Mouse (Mus musculus) frontal cortex, adult 2 months (tissue): ENCODE measurements at regions not wholly inside any gene's neighbourhood (a gene's known extent, or its start where the extent isn't known, plus 50 kb on each side); places are given as distances from the start of the nearest gene placed in this dataset.

Experiments used
- DNase-seq, 2 experiments: peaks; one replicate each; pipeline ENCODE4 v3.0.0; 2022; ENCODE audit warnings: low spot score in 1 of 2; ENCODE audit errors: extremely low spot score in 1 of 2

DNA sequence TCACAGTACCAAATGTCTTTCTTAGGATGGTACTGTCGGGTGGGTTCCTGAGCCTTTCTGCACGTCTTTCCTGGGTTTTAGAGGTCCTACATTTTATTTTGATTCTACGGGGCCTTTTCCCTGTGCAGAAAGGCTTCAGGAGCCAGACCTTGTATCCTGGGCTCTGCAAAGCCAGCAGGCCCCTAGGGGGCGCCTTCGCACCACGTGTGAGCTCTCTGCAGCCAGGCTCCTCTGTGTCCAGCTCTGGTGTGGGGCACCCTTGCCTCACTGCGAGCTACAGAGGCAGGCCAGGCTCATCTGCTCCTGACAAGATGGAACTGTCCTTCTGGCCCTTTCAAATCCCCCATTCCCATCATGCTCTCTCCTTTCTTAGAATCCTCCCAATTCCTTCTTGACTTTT is 53.3 kb upstream of the Usp3 start:
- peak; percentile 69 to 94 for DNase-seq

DNA sequence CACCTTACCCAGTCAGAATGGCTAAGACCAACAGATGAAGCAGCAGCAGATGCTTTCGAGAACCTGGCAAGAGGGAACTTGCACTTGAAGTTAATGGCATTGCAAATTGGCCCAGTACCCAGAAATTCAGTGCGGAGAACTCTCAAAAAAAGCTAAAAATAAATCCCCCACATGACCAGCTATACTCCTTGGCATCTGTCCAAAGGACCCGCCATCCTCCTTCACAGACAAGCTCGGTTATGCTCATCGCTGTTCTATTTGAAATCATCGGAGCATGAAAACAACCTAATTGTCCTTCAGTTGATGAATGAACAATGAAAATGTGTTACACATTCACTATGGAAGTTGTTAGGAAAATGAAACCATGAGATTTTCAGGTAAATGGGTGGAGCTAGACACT is 58.4 kb upstream of the Usp3 start:
- DNase-seq: no peak

DNA sequence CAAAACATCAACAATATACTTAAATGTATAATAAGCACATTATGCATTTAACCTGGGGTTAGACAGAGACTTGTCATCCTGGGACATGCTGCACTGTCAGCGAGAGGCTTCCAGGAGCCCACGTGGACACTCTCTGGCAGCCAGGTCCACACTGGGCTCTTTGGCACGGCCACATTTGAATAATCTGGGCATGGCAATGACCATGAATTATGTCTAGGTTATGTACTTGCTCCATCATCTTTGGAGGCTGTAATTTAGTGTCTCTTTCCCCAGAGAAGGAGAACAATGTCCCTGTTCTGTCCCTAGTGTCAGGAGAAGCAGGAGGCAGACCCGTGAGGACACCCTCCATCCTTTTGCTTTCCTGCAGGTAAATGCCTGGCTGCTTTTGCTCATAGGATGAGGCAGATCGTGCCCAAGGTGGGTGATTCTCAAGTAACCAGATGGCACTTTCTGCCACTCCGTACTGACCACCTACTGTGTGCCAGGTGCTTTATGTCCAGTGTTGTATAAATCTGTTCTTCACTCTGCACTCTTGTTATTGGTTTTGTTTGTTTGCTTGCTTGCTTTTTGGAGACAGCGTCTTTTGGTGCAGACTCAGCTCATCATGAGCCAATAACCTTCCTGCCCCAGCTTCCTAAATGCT is 56.2 kb upstream of the Car12 start:
- no peak for DNase-seq

DNA sequence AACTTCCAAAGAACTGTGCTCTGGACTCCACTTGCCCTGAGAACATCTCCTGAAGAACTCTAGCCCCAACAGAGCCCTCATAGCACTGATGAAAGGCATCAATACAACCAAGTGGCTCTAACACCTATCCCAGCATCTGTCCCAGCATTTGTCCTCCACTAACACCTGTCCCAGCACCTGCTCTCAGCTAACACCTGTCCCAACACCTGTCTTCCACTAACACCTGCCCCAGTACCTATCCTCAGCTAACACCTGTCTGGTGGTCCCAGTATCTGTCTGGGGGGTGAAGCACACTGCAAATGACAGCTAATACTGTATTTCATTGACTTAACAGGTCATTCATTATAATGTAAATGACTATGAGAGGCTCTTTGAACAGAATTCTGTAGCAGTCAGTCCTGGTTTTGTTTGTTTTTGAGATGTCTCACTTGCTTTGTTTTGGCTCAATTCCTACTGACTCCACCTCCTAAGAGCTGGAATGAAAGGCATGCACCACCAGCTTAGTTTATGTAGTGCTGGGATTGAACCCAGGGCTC is 54.7 kb upstream of the Car12 start:
- DNase-seq: no peak

DNA sequence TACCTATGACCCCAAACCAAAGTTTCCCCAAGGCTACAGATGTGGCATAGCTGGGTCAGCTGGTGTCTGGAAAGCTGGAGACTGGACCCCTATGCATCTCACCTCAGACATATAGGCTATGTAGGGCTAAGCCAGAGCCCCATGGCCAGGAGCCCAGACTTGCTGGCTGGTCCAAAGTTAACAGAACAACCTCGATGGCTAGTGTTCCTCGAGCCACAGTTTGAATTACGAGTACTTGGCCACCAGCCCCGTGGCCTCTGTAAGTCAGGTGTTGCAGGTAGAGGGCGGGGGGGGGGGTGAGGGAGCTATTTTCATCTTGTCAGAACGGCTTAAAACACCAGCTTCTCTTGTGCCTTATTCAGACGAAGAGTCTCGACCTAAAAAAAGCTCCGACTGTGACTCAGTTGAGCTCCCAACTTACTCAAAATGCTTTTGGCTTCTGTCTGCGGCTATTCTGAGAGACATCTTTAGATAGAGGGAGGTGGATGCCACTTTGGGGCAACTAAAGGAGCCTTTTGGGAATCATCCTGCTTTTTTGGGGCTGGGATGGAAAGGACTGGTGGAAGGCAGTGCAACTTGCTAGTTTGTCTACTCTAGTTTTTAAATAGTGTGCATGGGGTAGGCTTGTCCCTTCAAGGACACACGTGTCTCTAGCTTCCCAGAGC is 53.6 kb upstream of the Car12 start:
- peak; percentile 72 for DNase-seq

DNA sequence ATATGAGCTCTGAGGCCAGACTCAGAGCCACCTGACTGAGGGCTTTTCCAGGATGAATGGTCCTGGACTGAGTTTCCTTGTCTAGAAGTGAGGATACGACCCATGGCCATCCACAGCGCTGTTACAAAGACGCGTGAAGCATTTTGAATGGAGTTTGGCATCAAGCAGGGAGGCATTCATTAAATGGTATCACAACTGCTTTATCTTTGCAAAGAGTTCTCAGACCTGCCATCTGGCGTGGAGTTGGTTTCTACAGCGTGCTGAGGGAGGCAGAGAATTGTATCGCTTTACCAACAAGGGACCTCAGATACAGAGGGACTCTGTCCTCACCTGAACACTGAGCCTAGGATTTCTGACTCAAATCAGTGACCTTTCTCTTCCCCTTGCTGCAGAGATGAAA is 51.9 kb upstream of the Car12 start:
- DNase-seq: no peak

DNA sequence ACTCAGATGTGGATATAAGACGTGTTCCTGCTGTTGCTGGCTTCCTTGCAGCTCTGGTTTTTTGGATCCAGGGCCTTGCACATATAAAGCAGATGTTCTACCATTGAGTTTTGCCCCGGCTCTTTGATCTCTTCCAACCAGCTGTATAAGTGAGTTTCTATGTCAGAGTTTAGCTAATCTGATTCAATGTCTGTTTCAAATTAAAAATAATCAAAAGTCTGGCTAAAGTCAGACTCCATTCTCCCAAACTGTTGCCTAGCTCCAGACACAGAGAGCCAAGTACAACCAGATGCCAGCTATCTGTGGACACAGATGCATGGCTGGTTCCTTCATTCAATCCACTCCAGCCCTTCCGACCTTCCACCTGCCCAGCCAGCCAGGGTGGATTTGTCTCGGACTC is 51.0 kb upstream of the Car12 start:
- DNase-seq: no peak
